Mouse (Mus musculus): ENCODE results near the gene Acads.

GRCm38 (mm10) chr5:115085675-115086074, 33.5 kb downstream of the Acads start:
- TF ChIP-seq POLR2A (IDR thresholded peaks at IDR 0.05; ENCODE audit: insufficient read depth, low read length) (no peak), CTCF (IDR thresholded peaks at IDR 0.05; ENCODE audit: low read depth, low read length) (no peak), EP300 (IDR thresholded peaks at IDR 0.05; ENCODE audit: insufficient read depth, low read depth, low read length) (no peak)

Measured in ES-Bruce4 (cell line).